Mouse (Mus musculus) neural tube, embryonic 12.5 days (tissue): ENCODE data around the gene Cxadr. TPM values are rescaled to one million over a fixed set of nuclear protein-coding genes. Genes with fewer than 3 reads are reported as not detected.

ENCODE experiments used
- ATAC-seq: fragments of 200-750 bp; cut with Nextera tagmentation; 2 replicates; pipeline ENCODE4 v1.8.0; 2017; ENCODE audit warnings: low read depth, mild to moderate bottlenecking, moderate TSS enrichment, moderate library complexity; ENCODE audit not compliant: low FRiP score
- H3K27ac ChIP-seq: fragments of 300-500 bp; sonication (generic); 2 replicates; pipeline ENCODE4 v1.5.1; 2016
- H3K27me3 ChIP-seq: fragments of 300-500 bp; sonication (generic); replicated peaks from 2 replicates; pipeline ENCODE4 v1.6.1; 2016; ENCODE audit warnings: mild to moderate bottlenecking
- H3K36me3 ChIP-seq: fragments of 300-500 bp; sonication (generic); 2 replicates; pipeline ENCODE4 v1.6.1; 2016; ENCODE audit warnings: mild to moderate bottlenecking
- H3K4me1 ChIP-seq: fragments of 300-500 bp; sonication (generic); 2 replicates; pipeline ENCODE4 v1.6.1; 2016
- H3K4me2 ChIP-seq: fragments of 300-500 bp; sonication (generic); replicated peaks from 2 replicates; pipeline ENCODE4 v1.6.1; 2016; ENCODE audit warnings: mild to moderate bottlenecking
- H3K4me3 ChIP-seq: fragments of 300-500 bp; sonication (generic); 2 replicates; pipeline ENCODE4 v1.5.1; 2016
- H3K9ac ChIP-seq: fragments of 300-500 bp; sonication (generic); 2 replicates; pipeline ENCODE4 v1.6.1; 2016; ENCODE audit warnings: mild to moderate bottlenecking
- H3K9me3 ChIP-seq: fragments of 300-500 bp; sonication (generic); 2 replicates; pipeline ENCODE4 v1.6.1; 2016; ENCODE audit warnings: mild to moderate bottlenecking
- WGBS: fragments of 180-500 bp; shearing (Covaris S2); methylation state at CpG from one replicate; pipeline ENCODE4 v1.1.7; 2016; 5-methylcytosine and 5-hydroxymethylcytosine counted together
- polyA plus RNA-seq: library from polyadenylated mRNA; unstranded; fragments of >200 nt; fragmentation: Nextera tagmentation; extraction: Ambion mirVana; gene quantifications from 2 replicates; pipeline ENCODE4 v1.2.1, GENCODE M21; 2016

Gene Cxadr
- polyA plus RNA-seq, result 85.4 and 89.0 TPM in 2 replicates

GRCm38 (mm10) chr16:78301183-78301830 lies at the start of gene Cxadr:
Cxadr (plus strand) TSS chr16:78301489.
- no peaks in the 10 kb centered on the region for H3K9me3 ChIP-seq
- H3K36me3 ChIP-seq, result no peaks in the 10 kb centered on the region
- peak within 1 kb of the TSS; percentile 93 for H3K4me3 ChIP-seq
- under 1% methylated on average over 34 of the region's 34 CpGs for whole genome bisulfite sequencing
- H3K4me1 ChIP-seq, result peaks cover 13% of the 10 kb centered on the region
- peak; percentile 96 for ATAC-seq
- peak within 1 kb of the TSS; percentile 76 for H3K4me2 ChIP-seq
- peak within 1 kb of the TSS; percentile 92 for H3K9ac ChIP-seq
- no peaks in the 10 kb centered on the region for H3K27me3 ChIP-seq
- H3K27ac ChIP-seq, result peak within 1 kb of the TSS; percentile 75

GRCm38 (mm10) chr16:78258989-78259388 lies 42.3 kb upstream of the Cxadr start:
- Histone ChIP-seq H3K4me2 (no peak overlapping the region), H3K4me3 (no peak overlapping the region), H3K9me3 (no peaks in the 10 kb centered on the region), H3K27me3 (no peaks in the 10 kb centered on the region), H3K27ac (no peak overlapping the region), H3K4me1 (no peaks in the 10 kb centered on the region), H3K36me3 (no peaks in the 10 kb centered on the region), H3K9ac (no peak overlapping the region)
- 85% methylated on average over 4 of the region's 4 CpGs for WGBS
- ATAC-seq, result no peak

- WGBS, result 83% methylated on average over 10 of the region's 10 CpGs
- Histone ChIP-seq H3K27ac (no peak overlapping the region), H3K9ac (no peak overlapping the region), H3K36me3 (no peaks in the 10 kb centered on the region), H3K4me3 (no peak overlapping the region), H3K9me3 (no peaks in the 10 kb centered on the region), H3K4me1 (peaks cover 3% of the 10 kb centered on the region; the same call in 1 of the 2 replicates), H3K27me3 (no peaks in the 10 kb centered on the region), H3K4me2 (no peak overlapping the region)
- no peak for ATAC-seq
Observed at GRCm38 (mm10) chr16:78260070-78260879, 41.0 kb upstream of the Cxadr start.

GRCm38 (mm10) chr16:78261520-78261919 lies 39.8 kb upstream of the Cxadr start:
- Histone ChIP-seq H3K27me3 (no peaks in the 10 kb centered on the region), H3K9me3 (no peaks in the 10 kb centered on the region), H3K36me3 (no peaks in the 10 kb centered on the region), H3K27ac (no peak overlapping the region), H3K4me2 (no peak overlapping the region), H3K4me1 (peaks cover 3% of the 10 kb centered on the region; the same call in 1 of the 2 replicates), H3K4me3 (no peak overlapping the region), H3K9ac (no peak overlapping the region)
- 32% methylated on average over 3 of the region's 3 CpGs for WGBS
- no peak for ATAC-seq

DNA sequence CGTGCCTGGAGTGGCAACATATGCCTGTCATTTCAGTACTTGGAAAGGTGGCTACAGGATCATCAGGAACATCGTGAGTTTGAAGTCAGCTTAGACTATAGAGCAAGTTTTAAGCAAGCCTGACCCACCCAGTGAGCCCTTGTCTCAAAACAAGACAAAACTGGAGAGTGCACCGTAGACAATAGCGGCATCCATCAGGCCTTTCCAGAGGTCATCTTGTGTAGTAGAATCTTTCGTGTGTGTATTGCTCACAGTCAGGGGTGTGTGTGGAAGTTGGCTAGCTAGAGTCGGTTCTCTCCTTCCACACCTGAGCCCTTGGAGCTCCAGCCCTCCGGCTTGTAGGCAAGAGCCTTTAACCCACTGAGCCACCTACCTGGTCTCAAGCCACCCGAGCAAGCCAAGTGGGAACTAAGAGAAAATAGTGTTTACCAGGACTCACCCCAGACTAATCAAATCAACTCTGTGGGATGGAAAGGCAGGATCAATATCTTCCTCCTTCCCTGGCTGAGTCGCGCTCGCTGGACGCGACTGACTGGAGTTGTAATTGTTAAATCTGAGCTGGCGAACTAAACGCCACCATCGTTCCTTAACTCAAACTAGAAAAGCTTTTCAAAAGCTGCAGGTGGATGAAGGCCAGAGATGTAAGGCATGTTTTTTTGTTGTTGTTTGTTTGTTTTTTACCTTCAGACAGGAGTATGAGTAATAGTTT lies 36.7 kb upstream of the Cxadr start:
- 18% methylated on average over 16 of the region's 16 CpGs for WGBS
- H3K4me1 ChIP-seq, result peaks cover 3% of the 10 kb centered on the region; the same call in 1 of the 2 replicates
- peak overlapping the region; percentile 64 for H3K4me2 ChIP-seq
- no peaks in the 10 kb centered on the region for H3K9me3 ChIP-seq
- peak; percentile 59; the same call in 1 of the 2 replicates for ATAC-seq
- H3K27me3 ChIP-seq, result no peaks in the 10 kb centered on the region
- no peaks in the 10 kb centered on the region for H3K36me3 ChIP-seq
- no peak overlapping the region for H3K27ac ChIP-seq
- H3K9ac ChIP-seq, result peak overlapping the region; percentile 41
- H3K4me3 ChIP-seq, result peak overlapping the region; percentile 36

GRCm38 (mm10) chr16:78265151-78265590 lies 36.1 kb upstream of the Cxadr start:
- no peak overlapping the region for H3K27ac ChIP-seq
- H3K4me3 ChIP-seq, result peak overlapping the region; percentile 36
- no peaks in the 10 kb centered on the region for H3K36me3 ChIP-seq
- no peaks in the 10 kb centered on the region for H3K27me3 ChIP-seq
- WGBS, result under 1% methylated on average over 7 of the region's 7 CpGs
- H3K4me1 ChIP-seq, result peaks cover 3% of the 10 kb centered on the region; the same call in 1 of the 2 replicates
- H3K9me3 ChIP-seq, result no peaks in the 10 kb centered on the region
- peak overlapping the region; percentile 41 for H3K9ac ChIP-seq
- H3K4me2 ChIP-seq, result peak overlapping the region; percentile 64
- ATAC-seq, result peak; percentile 69

DNA sequence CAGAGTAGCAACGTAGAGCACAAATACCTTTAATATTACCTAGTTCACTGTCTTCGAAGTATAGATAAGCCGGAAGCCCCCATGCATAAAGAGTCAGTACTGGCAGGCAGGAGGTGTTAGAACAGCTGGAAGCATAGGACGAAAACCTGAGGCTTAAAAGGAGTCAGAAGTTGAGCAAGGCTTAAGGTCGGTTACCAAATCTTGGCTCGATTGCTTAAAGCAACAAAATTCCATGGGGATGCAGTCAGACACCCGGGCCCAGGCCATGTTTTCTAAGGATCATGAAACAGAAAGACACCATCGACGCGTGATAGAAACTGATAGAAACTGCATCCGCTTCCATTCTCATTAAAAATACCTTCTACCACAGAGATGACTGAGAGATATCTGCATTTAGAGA lies 35.5 kb upstream of the Cxadr start:
- Histone ChIP-seq H3K4me3 (no peak overlapping the region), H3K9ac (no peak overlapping the region), H3K4me2 (no peak overlapping the region), H3K27me3 (no peaks in the 10 kb centered on the region), H3K36me3 (no peaks in the 10 kb centered on the region), H3K27ac (no peak overlapping the region), H3K9me3 (no peaks in the 10 kb centered on the region), H3K4me1 (peaks cover 3% of the 10 kb centered on the region; the same call in 1 of the 2 replicates)
- ATAC-seq, result no peak
- WGBS, result 44% methylated on average over 11 of the region's 11 CpGs

DNA sequence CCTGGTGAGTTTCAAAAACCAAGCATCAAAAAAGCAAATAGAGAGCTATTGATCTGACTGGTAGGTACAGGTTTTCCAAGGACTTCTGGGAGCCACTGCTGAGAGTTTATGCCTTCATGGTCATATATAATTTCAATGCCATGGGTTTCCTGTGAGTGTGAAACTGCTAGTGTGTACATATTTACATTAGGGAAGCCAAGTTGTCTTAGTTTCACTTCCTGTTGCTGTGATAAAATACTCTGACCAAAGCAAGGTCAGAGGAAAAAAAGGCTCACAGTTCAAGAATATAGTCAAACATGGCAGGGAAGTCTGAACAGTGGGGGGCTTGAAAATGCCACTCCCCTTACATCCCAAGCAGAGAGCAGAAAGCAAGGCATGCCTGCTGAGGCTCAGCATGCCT lies 33.8 kb upstream of the Cxadr start:
- Histone ChIP-seq H3K36me3 (no peaks in the 10 kb centered on the region), H3K4me2 (no peak overlapping the region), H3K9ac (no peak overlapping the region), H3K27ac (no peak overlapping the region), H3K9me3 (no peaks in the 10 kb centered on the region), H3K4me3 (no peak overlapping the region), H3K4me1 (peaks cover 3% of the 10 kb centered on the region; the same call in 1 of the 2 replicates), H3K27me3 (no peaks in the 10 kb centered on the region)
- ATAC-seq, result no peak

- 92% methylated on average over 3 of the region's 3 CpGs for WGBS
- no peak overlapping the region for H3K4me2 ChIP-seq
- peaks cover 3% of the 10 kb centered on the region; the same call in 1 of the 2 replicates for H3K4me1 ChIP-seq
- no peaks in the 10 kb centered on the region for H3K27me3 ChIP-seq
- no peaks in the 10 kb centered on the region for H3K36me3 ChIP-seq
- H3K27ac ChIP-seq, result no peak overlapping the region
- no peaks in the 10 kb centered on the region for H3K9me3 ChIP-seq
- ATAC-seq, result no peak
- H3K9ac ChIP-seq, result no peak overlapping the region
- H3K4me3 ChIP-seq, result no peak overlapping the region
Observed at GRCm38 (mm10) chr16:78268167-78268566, 33.1 kb upstream of the Cxadr start.

DNA sequence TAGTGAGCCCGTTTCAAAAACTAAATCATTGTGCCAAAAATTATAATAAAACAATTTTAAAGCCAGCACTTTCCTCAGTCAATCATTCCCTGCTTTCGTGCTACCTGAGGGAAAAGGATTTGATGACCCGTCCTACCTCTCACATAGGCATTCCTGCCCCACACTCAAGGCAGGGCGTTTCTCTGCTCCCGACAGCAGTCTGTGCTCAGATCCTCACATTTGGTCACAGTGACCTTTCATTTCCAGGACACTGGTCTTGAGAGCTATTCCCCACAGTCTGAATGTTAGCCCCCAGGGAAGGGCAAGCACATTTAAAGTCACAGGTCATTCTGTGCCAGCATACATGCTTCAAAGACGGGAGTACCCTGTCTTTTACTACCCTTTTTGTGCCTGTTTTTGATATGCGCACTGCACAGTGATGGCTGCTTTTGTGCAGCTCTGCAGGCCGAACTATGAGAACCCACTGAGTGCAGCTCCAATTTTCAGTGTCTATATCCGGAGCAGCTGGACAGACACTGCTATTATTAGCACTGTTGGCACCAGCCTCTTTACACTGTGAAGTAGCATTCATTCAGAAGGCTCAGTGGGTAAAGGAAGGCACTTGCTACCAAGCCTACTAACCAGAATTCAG lies 26.3 kb upstream of the Cxadr start:
- H3K36me3 ChIP-seq, result no peaks in the 10 kb centered on the region
- H3K27ac ChIP-seq, result no peak overlapping the region
- WGBS, result 75% methylated on average over 9 of the region's 9 CpGs
- no peak overlapping the region for H3K4me3 ChIP-seq
- H3K27me3 ChIP-seq, result no peaks in the 10 kb centered on the region
- ATAC-seq, result no peak
- H3K4me2 ChIP-seq, result no peak overlapping the region
- H3K9ac ChIP-seq, result no peak overlapping the region
- no peaks in the 10 kb centered on the region for H3K9me3 ChIP-seq
- H3K4me1 ChIP-seq, result no peaks in the 10 kb centered on the region

DNA sequence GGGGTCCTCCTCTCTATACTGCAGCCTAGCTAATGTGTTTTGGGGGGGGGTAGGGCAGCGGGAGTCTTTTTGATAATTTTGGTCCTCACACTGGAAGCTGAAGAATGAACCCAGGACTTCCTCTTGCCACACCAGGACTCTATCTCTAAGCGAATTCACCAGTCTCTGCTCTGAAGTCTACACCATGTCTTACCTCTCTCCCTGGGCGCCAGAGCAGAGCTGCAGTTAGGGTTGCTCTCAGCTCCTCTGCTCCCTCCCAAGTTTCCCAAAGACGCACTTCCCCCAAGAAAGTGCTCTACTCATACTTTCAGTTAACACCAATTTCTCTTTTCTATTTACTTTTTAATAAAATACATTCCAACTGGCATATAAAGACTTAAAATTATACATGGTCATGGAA lies 23.7 kb upstream of the Cxadr start:
- no peaks in the 10 kb centered on the region for H3K36me3 ChIP-seq
- H3K9me3 ChIP-seq, result no peaks in the 10 kb centered on the region
- no peak overlapping the region for H3K4me2 ChIP-seq
- no peak for ATAC-seq
- no peak overlapping the region for H3K4me3 ChIP-seq
- no peak overlapping the region for H3K9ac ChIP-seq
- H3K4me1 ChIP-seq, result no peaks in the 10 kb centered on the region
- H3K27ac ChIP-seq, result no peak overlapping the region
- WGBS, result 61% methylated on average over 4 of the region's 4 CpGs
- H3K27me3 ChIP-seq, result no peaks in the 10 kb centered on the region
